Mouse (Mus musculus) heart, embryonic 10.5 days (tissue): ENCODE measurements around the gene Trim25. TPM values are rescaled to one million over a fixed set of nuclear protein-coding genes. Genes with fewer than 3 reads are reported as not detected.
A peak's percentile ranks its signal among the peaks of the same experiment; 100 is the strongest.

Experiments
- DNase-seq: peaks from one replicate; pipeline ENCODE4 v3.0.0-alpha.2; 2017; ENCODE audit warnings: low spot score
- H3K27ac ChIP-seq: fragments of 300-500 bp; sonication (generic); 2 replicates; pipeline ENCODE4 v1.5.1; 2016; ENCODE audit warnings: mild to moderate bottlenecking
- H3K27me3 ChIP-seq: fragments of 300-500 bp; sonication (generic); 2 replicates; pipeline ENCODE4 v1.6.1; 2016; ENCODE audit warnings: mild to moderate bottlenecking; ENCODE audit not compliant: poor library complexity, insufficient read depth, severe bottlenecking
- H3K36me3 ChIP-seq: fragments of 300-500 bp; sonication (generic); 2 replicates; pipeline ENCODE4 v1.6.1; 2016; ENCODE audit warnings: mild to moderate bottlenecking, moderate library complexity
- H3K4me1 ChIP-seq: fragments of 300-500 bp; sonication (generic); 2 replicates; pipeline ENCODE4 v1.6.1; 2016; ENCODE audit warnings: mild to moderate bottlenecking
- H3K4me3 ChIP-seq: fragments of 300-500 bp; sonication (generic); 2 replicates; pipeline ENCODE4 v1.5.1; 2016; ENCODE audit warnings: mild to moderate bottlenecking, moderate library complexity
- H3K9me3 ChIP-seq: fragments of 300-500 bp; sonication (generic); 2 replicates; pipeline ENCODE4 v1.6.1; 2016; ENCODE audit warnings: mild to moderate bottlenecking, moderate library complexity
- WGBS: fragments of 180-500 bp; shearing (Covaris S2); methylation state at CpG from one replicate; pipeline ENCODE4 v1.1.7; 2016; 5-methylcytosine and 5-hydroxymethylcytosine counted together
- polyA plus RNA-seq: library from polyadenylated mRNA; unstranded; fragments of >200 nt; fragmentation: Nextera tagmentation; extraction: Ambion mirVana; gene quantifications from 2 replicates; pipeline ENCODE4 v1.2.1, GENCODE M21; 2016

The Trim25 gene
- polyA plus RNA-seq, 1 experiment from 2014 or later, result 12.7 TPM

DNA sequence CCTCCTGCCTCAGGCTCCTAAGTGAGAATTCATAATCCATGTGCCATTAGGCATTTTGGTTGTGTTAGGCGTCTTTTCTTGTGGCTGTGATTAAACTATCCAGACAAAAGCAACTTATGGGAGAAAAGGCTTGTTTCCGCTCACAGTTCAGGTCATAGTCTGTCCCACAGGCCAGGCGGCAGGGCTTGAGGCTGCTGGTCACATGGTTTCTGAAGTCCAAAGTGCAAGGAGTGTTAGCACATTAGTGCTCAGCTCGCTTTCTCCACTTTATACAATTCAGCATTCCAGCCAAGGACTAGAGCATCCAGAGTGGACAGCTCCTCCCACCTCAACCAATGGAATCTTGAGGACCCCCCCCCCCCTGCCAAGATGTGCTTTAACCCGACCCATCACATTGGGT, 13.1 kb downstream of the Trim25 start:
- no peak overlapping the region for H3K27ac ChIP-seq
- 87% methylated on average over 5 of the region's 5 CpGs for WGBS
- peaks cover 78% of the 10 kb centered on the region for H3K36me3 ChIP-seq
- no peaks in the 10 kb centered on the region for H3K27me3 ChIP-seq
- no peak overlapping the region for H3K4me3 ChIP-seq
- no peaks in the 10 kb centered on the region for H3K4me1 ChIP-seq
- no peaks in the 10 kb centered on the region for H3K9me3 ChIP-seq
- no peak for DNase-seq

DNA sequence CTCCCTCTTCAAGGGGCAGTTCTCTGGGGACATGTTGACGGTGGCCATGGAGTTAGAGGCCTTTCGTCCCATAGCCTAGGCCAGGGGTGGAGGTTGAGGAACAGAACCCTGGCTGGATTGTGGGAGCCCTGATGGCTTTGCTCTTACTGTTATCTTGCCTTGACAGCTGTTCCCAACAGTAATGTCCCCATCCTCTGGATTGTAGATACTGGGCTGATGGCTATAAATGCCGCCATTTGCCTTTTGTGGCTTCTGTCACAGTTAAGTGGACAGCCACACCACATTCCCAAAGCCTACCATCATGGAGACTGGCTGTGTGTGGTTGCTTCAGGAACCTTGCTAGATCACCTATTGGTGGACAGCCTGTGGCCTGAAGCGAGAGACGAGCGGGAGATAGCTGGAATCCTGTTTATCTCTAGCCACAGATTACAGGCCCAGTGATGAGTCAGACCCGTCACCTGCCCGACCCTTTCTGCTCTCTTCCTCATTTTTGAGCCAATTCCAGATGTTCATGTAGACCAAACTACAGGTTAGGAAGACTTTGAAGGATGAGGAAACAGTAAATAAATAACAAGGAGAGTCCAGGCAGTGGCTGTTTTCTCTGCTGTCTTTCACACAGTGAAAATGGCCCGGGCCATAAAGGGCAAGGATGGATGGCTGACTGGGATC, 18.5 kb downstream of the Trim25 start:
- Histone ChIP-seq H3K4me3 (no peak overlapping the region), H3K36me3 (peaks cover 49% of the 10 kb centered on the region), H3K9me3 (no peaks in the 10 kb centered on the region), H3K4me1 (peaks cover 24% of the 10 kb centered on the region), H3K27me3 (no peaks in the 10 kb centered on the region), H3K27ac (no peak overlapping the region)
- DNase-seq, result no peak
- WGBS, result 69% methylated on average over 9 of the region's 9 CpGs

DNA sequence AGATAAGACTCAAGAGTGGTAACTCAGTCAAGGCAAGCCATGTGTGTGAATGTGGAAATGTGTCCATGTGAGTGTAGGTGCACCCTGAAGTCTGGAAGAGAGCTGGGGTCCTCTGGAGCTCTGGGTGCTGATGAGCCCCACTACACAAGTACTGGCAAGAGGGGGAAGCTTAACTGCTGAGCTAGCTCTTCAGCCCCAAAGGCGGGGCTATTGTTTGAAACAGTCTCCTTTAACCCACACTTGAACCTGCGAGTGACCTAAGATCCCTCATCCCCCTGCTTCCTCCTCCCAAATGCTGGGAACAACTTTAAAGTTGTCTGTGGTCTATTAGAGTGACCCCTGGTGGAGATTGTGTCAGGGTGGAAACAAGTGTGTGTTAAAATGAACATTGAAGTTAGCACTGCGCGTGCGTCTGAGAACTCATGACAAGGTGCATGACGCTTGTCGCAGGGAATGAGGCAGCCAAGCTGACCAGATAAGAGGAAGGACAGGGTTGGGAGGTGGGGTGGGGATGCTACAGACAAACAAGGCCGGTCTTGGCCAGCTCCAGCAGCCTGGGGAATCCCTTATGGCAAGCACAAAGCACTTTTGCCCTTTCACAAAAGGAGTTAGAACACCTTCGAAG, 21.6 kb downstream of the Trim25 start:
- Histone ChIP-seq H3K4me1 (peaks cover 33% of the 10 kb centered on the region), H3K9me3 (no peaks in the 10 kb centered on the region), H3K27me3 (no peaks in the 10 kb centered on the region), H3K4me3 (no peak overlapping the region), H3K27ac (no peak overlapping the region), H3K36me3 (peaks cover 22% of the 10 kb centered on the region)
- DNase-seq, result no peak
- 61% methylated on average over 9 of the region's 9 CpGs for WGBS

DNA sequence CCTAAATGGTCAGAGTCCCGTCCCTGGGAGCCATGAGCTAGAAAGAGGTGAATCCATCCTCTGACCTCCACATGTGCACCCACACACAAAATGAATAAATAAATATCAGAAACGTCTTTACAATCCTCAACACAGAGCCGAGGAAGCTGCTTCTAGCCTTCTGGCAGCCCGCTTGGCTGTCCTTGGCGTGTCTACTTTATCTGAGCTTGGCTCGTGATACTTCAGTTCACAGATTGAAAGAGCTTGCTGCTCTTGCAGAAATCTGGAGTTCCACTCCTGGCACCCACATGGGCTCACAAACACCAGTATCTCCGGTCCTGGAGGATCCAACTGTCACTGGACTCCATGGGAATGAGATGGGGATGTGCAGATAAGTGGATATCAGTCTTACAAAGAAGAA, 22.5 kb downstream of the Trim25 start:
- Histone ChIP-seq H3K4me3 (no peak overlapping the region), H3K4me1 (peaks cover 33% of the 10 kb centered on the region), H3K27me3 (no peaks in the 10 kb centered on the region), H3K9me3 (no peaks in the 10 kb centered on the region), H3K27ac (no peak overlapping the region), H3K36me3 (peaks cover 13% of the 10 kb centered on the region)
- 65% methylated on average over 7 of the region's 7 CpGs for WGBS
- no peak for DNase-seq

DNA sequence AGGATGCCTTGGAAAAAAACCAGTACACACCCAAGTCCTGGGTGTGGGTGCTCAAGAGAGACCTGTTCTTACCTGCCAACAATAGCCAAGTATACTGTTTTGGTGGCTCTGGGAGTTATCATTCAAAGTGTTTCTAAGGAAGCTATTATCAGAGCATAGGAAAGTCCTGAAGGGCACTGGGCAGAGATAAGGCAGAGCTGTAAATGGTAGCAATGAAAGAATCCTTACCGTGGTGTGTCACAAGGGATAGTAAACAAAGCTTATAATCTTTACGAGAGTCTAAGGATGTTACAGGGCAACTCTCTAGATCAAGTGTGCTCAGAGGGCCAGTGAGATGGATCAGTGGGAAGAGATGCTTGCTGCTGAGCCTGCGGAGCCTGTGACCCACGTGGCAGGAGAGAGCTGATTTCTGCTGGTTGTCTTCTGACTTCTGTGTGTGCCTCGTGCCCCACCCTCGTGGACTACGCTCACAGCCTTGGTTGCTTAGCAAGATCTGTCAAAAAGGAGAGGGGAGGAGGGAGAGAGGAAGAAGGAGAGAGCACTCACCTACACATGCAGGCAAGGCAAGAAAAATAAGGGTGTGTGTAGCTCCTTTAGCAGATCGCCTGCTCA, 23.1 kb downstream of the Trim25 start:
- 38% methylated on average over 8 of the region's 8 CpGs for WGBS
- peaks cover 33% of the 10 kb centered on the region for H3K4me1 ChIP-seq
- no peaks in the 10 kb centered on the region for H3K27me3 ChIP-seq

DNA sequence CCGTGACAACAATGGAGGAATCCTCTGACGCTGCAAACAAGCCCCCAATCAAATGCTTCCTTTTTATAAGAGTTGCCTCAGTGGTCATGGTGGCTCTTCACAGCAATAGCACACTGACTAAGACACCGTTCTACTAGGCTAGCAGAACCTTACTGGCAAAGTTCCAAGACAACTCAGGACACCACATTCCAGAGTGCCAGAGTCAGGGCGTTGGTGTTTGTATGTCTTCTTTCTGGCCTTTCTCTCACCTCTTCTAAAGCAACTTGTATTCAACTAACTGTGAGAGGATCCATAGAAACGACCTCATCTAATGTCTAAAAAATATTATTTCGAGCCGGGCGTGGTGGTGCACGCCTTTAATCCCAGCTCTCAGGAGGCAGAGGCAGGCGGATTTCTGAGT, 24.3 kb downstream of the Trim25 start:
- 67% methylated on average over 10 of the region's 10 CpGs for whole genome bisulfite sequencing
- Histone ChIP-seq H3K36me3 (0 out of 2 replicates have a peak, but pooled peaks cover 2% of the 10 kb centered on the region), H3K4me3 (no peak overlapping the region), H3K27me3 (no peaks in the 10 kb centered on the region), H3K4me1 (peaks cover 37% of the 10 kb centered on the region), H3K9me3 (no peaks in the 10 kb centered on the region), H3K27ac (no peak overlapping the region)
- DNase-seq, result no peak

More for the DNA sequence above, 23.1 kb downstream of the Trim25 start:
- Histone ChIP-seq H3K9me3 (no peaks in the 10 kb centered on the region), H3K4me3 (no peak overlapping the region), H3K36me3 (peaks cover 9% of the 10 kb centered on the region; the same call in 1 of the 2 replicates), H3K27ac (no peak overlapping the region; the same call in 1 of the 2 replicates)
- DNase-seq, result no peak

DNA sequence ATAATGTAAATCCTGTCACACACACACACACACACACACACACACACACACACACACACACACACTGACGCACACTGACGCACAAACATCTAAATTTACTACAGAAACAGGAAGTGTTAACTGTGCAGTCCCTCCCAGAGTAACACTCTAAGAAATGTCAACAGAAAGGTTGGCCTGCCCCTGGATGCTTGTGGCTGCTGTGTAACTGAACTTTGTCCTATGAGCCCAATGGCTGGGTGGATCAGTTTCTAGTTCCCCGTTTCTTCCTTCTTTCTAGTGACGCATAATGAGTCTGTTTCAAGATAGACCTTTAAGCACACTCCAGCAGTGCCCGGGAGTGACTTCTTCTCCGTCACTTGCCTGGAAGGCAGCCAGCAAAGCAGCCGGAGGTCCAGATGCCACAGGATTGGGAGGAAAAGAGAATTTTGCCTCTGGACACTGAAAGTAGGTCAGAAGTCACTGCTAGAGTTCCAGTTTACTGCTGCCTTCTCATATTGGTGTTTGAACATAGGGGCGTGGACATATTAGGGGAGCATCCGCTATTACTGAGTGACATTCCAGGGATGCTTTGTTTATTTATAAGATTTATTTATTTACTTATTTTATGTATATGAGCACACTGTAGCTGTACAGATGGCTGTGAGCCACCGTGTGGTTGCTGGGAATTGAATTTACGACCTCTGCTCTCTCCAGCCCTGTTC, 25.2 kb downstream of the Trim25 start:
- H3K36me3 ChIP-seq, result no peaks in the 10 kb centered on the region
- peaks cover 45% of the 10 kb centered on the region for H3K4me1 ChIP-seq
- no peaks in the 10 kb centered on the region for H3K9me3 ChIP-seq
- H3K27me3 ChIP-seq, result no peaks in the 10 kb centered on the region
- DNase-seq, result no peak
- no peak overlapping the region for H3K4me3 ChIP-seq
- H3K27ac ChIP-seq, result peak overlapping the region; percentile 54; the same call in 1 of the 2 replicates
- 63% methylated on average over 11 of the region's 11 CpGs for WGBS

DNA sequence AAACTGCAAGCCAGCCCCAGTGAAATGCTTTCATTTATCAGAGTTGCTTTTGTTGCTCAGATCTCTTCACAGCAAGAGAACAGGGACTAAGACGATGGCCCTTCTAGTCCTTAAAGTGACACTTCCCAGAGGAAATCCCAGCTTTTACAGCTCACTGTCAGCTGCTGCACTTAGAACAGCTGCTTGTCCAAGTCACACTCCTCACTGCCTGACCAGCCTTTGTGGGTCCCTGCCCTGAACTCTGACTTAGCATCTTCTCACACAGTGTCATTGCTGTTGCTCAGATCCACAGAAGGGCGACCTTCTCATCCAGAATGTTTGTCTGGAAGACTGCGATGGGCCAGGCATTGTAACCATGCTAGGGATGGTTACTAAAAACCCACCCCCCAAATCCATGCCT, 26.4 kb downstream of the Trim25 start:
- peaks cover 42% of the 10 kb centered on the region for H3K4me1 ChIP-seq
- WGBS, result 72% methylated on average over 3 of the region's 3 CpGs
- no peak overlapping the region for H3K27ac ChIP-seq
- no peaks in the 10 kb centered on the region for H3K36me3 ChIP-seq
- H3K9me3 ChIP-seq, result no peaks in the 10 kb centered on the region
- no peak overlapping the region for H3K4me3 ChIP-seq
- no peaks in the 10 kb centered on the region for H3K27me3 ChIP-seq
- DNase-seq, result no peak

DNA sequence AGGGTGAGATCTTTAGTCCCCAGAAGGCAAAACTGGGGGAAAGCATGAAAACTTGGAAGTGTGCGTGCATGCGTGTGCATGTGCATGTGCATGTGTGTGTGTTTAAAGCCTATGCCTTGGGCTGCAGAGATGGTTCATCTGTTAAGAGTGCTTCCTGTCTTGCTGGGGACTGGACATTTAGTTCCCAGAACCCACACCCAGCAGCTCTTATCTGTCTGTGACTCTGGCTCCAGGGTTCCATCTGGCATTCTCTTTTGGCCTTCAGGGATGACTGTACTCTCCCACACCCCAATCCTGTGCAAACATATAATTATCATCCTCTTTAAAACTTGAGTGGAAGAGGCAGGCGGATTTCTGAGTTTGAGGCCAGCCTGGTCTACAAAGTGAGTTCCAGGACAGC, 26.9 kb downstream of the Trim25 start:
- Histone ChIP-seq H3K9me3 (no peaks in the 10 kb centered on the region), H3K4me3 (no peak overlapping the region), H3K4me1 (peaks cover 36% of the 10 kb centered on the region), H3K36me3 (no peaks in the 10 kb centered on the region), H3K27me3 (no peaks in the 10 kb centered on the region), H3K27ac (no peak overlapping the region)
- no peak for DNase-seq
- WGBS, result 95% methylated on average over 3 of the region's 3 CpGs

DNA sequence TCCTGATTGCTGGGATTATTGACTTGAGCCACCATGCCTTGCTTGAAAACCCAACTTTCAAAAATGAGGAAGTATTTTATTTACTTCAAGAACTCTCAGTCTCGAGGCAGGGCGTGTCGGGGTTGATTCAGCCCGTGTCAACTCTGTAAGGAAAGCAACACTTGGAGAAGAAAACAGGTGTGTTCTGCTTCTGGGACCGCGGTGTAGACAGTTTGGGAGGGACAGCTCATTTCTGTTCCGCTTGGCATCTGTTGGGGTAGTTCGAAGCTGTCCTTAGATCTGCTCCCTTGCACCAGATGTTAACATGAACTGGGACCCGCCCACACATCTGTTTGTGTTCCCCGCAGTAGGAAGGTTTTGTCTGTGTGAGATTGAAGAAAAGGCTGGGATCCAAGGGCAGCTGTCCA, 28.8 kb downstream of the Trim25 start:
- no peak overlapping the region for H3K4me3 ChIP-seq
- WGBS, result 78% methylated on average over 10 of the region's 10 CpGs
- no peak for DNase-seq
- H3K9me3 ChIP-seq, result no peaks in the 10 kb centered on the region
- peaks cover 23% of the 10 kb centered on the region for H3K4me1 ChIP-seq
- no peak overlapping the region for H3K27ac ChIP-seq
- no peaks in the 10 kb centered on the region for H3K36me3 ChIP-seq
- H3K27me3 ChIP-seq, result no peaks in the 10 kb centered on the region

DNA sequence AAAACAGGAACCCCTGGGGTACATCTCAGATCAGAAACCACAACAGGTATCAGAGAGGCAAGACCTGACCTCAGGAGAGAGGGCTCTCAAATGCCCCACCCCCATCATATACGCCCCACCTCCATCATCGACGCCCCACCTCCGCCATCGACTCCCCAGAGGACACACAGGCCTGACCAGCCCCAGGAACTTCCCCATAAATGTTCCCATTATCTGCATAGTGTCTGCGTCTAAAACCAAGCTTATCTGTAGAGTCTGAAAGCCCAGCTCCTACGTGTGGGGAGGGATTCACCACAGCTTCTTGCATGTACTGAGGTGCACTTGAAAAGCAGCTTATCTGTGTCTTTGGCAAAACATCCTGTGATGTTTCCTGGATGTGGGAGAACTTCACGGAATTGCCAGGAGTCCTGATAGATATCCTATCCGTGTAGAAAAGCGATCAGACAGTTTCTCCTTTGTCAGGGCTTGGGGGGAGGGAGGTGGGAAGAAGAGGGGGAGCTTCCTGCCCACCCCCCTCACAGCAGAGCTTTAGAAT, 29.8 kb downstream of the Trim25 start:
- no peak overlapping the region for H3K4me3 ChIP-seq
- peak overlapping the region; percentile 36 for H3K27ac ChIP-seq
- 19% methylated on average over 10 of the region's 10 CpGs for WGBS
- no peaks in the 10 kb centered on the region for H3K27me3 ChIP-seq
- H3K9me3 ChIP-seq, result no peaks in the 10 kb centered on the region
- H3K4me1 ChIP-seq, result peaks cover 19% of the 10 kb centered on the region
- H3K36me3 ChIP-seq, result no peaks in the 10 kb centered on the region
- DNase-seq, result no peak

DNA sequence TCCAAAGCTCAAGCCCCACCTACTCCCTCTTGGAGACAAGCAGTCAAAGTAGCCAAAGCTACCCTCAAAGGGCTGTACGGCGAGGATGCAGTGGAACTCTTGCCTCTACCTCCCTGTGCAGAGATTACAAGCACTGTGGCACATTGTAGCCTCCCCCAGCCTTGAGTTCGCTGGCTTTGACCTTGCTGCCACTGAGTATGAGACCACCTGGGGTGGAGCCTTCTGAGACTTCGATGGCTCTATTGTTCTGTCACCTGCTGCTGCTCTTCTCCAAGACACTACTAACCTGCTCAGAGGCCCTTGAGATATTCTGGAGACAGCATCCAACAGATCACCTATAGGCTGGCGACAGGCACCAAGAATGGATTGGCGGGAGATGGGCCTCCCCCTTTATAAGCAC, 31.4 kb downstream of the Trim25 start:
- no peaks in the 10 kb centered on the region for H3K27me3 ChIP-seq
- peaks cover 14% of the 10 kb centered on the region for H3K4me1 ChIP-seq
- H3K36me3 ChIP-seq, result no peaks in the 10 kb centered on the region
- no peak overlapping the region for H3K27ac ChIP-seq
- no peak overlapping the region for H3K4me3 ChIP-seq
- no peaks in the 10 kb centered on the region for H3K9me3 ChIP-seq
- WGBS, result 77% methylated on average over 6 of the region's 6 CpGs
- DNase-seq, result no peak

DNA sequence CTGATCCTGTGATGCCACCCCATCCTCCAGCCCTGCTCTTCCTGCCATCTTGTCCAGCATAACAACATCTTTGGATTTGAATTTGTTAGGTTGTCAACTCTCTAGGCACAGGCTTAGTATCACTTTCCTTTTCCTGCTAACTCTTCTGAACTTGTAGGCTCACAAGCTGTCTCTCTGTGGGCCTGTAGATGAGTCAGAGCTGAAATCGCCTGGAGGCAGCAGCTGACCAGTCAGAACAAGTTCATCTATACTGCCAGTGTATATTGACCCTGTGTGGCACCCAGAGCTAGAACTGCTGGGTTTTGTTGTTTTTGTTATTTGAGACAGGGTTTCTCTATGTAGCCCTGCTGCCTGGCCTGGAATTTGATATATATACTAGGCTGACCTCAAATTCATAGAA, 32.0 kb downstream of the Trim25 start:
- Histone ChIP-seq H3K4me1 (peaks cover 14% of the 10 kb centered on the region), H3K4me3 (no peak overlapping the region), H3K27me3 (no peaks in the 10 kb centered on the region), H3K36me3 (no peaks in the 10 kb centered on the region), H3K27ac (no peak overlapping the region), H3K9me3 (no peaks in the 10 kb centered on the region)
- 68% methylated on average over 1 of the region's 1 CpGs for WGBS
- DNase-seq, result no peak
